Mouse (Mus musculus): ENCODE measurements around the gene Phactr4. TPM values are rescaled to one million over a fixed set of nuclear protein-coding genes. Genes with fewer than 3 reads are reported as not detected.

The Phactr4 gene
- polyA plus RNA-seq, 1 experiment from 2014 or later, result 8.1 TPM

GRCm38 (mm10) chr4:132355403-132355802, 66.9 kb downstream of the Phactr4 start:
- Histone ChIP-seq H3K4me1 (replicated peaks) (peaks cover 24% of the 10 kb centered on the region), H3K4me2 (no peak overlapping the region), H3K9ac (no peak overlapping the region), H3K27ac (replicated peaks) (no peak overlapping the region), H3K27me3 (no peaks in the 10 kb centered on the region), H3K9me3 (no peaks in the 10 kb centered on the region), H3K4me3 (no peak overlapping the region), H3K36me3 (peaks cover 18% of the 10 kb centered on the region)
- ATAC-seq (ENCODE audit: low FRiP score, low read depth), result no peak
- 84% methylated on average over 3 of the region's 3 CpGs for WGBS

GRCm38 (mm10) chr4:132354571-132354970, 67.7 kb downstream of the Phactr4 start:
- whole genome bisulfite sequencing, result 86% methylated on average over 4 of the region's 4 CpGs
- no peak overlapping the region for H3K27ac ChIP-seq (replicated peaks)
- H3K4me3 ChIP-seq, result no peak overlapping the region
- H3K9me3 ChIP-seq, result no peaks in the 10 kb centered on the region
- peaks cover 24% of the 10 kb centered on the region for H3K4me1 ChIP-seq (replicated peaks)
- H3K9ac ChIP-seq, result no peak overlapping the region
- no peaks in the 10 kb centered on the region for H3K27me3 ChIP-seq
- H3K36me3 ChIP-seq, result peaks cover 18% of the 10 kb centered on the region
- ATAC-seq (ENCODE audit: low FRiP score, low read depth), result no peak
- H3K4me2 ChIP-seq, result no peak overlapping the region

GRCm38 (mm10) chr4:132353481-132353885, 68.8 kb downstream of the Phactr4 start, which contains the start of gene Rcc1:
Gene Rcc1 (minus strand): TSS chr4:132353605.
- ATAC-seq (ENCODE audit: low FRiP score, low read depth), result peak; percentile 94
- peak within 1 kb of the TSS; percentile 95 for H3K27ac ChIP-seq (replicated peaks)
- H3K36me3 ChIP-seq, result peaks cover 12% of the 10 kb centered on the region; the same call in 1 of the 2 replicates
- H3K9me3 ChIP-seq, result no peaks in the 10 kb centered on the region
- peaks cover 24% of the 10 kb centered on the region for H3K4me1 ChIP-seq (replicated peaks)
- under 1% methylated on average over 31 of the region's 31 CpGs for WGBS
- H3K4me3 ChIP-seq, result peak within 1 kb of the TSS; percentile 87
- peak within 1 kb of the TSS; percentile 95 for H3K4me2 ChIP-seq
- no peaks in the 10 kb centered on the region for H3K27me3 ChIP-seq
- peak within 1 kb of the TSS; percentile 89 for H3K9ac ChIP-seq

GRCm38 (mm10) chr4:132352739-132353138, 69.5 kb downstream of the Phactr4 start:
- ATAC-seq (ENCODE audit: low FRiP score, low read depth), result no peak
- H3K4me3 ChIP-seq, result peak overlapping the region; percentile 87
- peak overlapping the region; percentile 95 for H3K27ac ChIP-seq (replicated peaks)
- H3K9ac ChIP-seq, result peak overlapping the region; percentile 89
- no peaks in the 10 kb centered on the region for H3K9me3 ChIP-seq
- WGBS, result under 1% methylated on average over 14 of the region's 14 CpGs
- H3K4me1 ChIP-seq (replicated peaks), result peaks cover 24% of the 10 kb centered on the region
- H3K27me3 ChIP-seq, result no peaks in the 10 kb centered on the region
- peaks cover 12% of the 10 kb centered on the region; the same call in 1 of the 2 replicates for H3K36me3 ChIP-seq
- peak overlapping the region; percentile 95 for H3K4me2 ChIP-seq

GRCm38 (mm10) chr4:132351401-132351800, 70.9 kb downstream of the Phactr4 start:
- Histone ChIP-seq H3K4me2 (peak overlapping the region; percentile 95), H3K36me3 (peaks cover 4% of the 10 kb centered on the region; the same call in 1 of the 2 replicates), H3K27ac (replicated peaks) (no peak overlapping the region), H3K27me3 (no peaks in the 10 kb centered on the region), H3K4me3 (no peak overlapping the region), H3K4me1 (replicated peaks) (peaks cover 24% of the 10 kb centered on the region), H3K9me3 (no peaks in the 10 kb centered on the region), H3K9ac (no peak overlapping the region)
- 46% methylated on average over 1 of the region's 1 CpGs for WGBS
- no peak for ATAC-seq (ENCODE audit: low FRiP score, low read depth)

- WGBS, result 76% methylated on average over 3 of the region's 3 CpGs
- H3K4me3 ChIP-seq, result no peak overlapping the region
- H3K9ac ChIP-seq, result no peak overlapping the region
- H3K27ac ChIP-seq (replicated peaks), result no peak overlapping the region
- no peaks in the 10 kb centered on the region for H3K9me3 ChIP-seq
- no peak overlapping the region for H3K4me2 ChIP-seq
- no peaks in the 10 kb centered on the region for H3K27me3 ChIP-seq
- H3K4me1 ChIP-seq (replicated peaks), result peaks cover 24% of the 10 kb centered on the region
- ATAC-seq (ENCODE audit: low FRiP score, low read depth), result no peak
- H3K36me3 ChIP-seq, result peaks cover 4% of the 10 kb centered on the region; the same call in 1 of the 2 replicates
Observed at GRCm38 (mm10) chr4:132350854-132351253, 71.4 kb downstream of the Phactr4 start.

GRCm38 (mm10) chr4:132350123-132350740, 72.1 kb downstream of the Phactr4 start:
- Histone ChIP-seq H3K27me3 (no peaks in the 10 kb centered on the region), H3K9me3 (no peaks in the 10 kb centered on the region), H3K4me2 (no peak overlapping the region), H3K27ac (replicated peaks) (no peak overlapping the region), H3K4me1 (replicated peaks) (peaks cover 24% of the 10 kb centered on the region), H3K9ac (no peak overlapping the region), H3K36me3 (peaks cover 4% of the 10 kb centered on the region; the same call in 1 of the 2 replicates), H3K4me3 (no peak overlapping the region)
- ATAC-seq (ENCODE audit: low FRiP score, low read depth), result no peak
- WGBS, result 46% methylated on average over 2 of the region's 2 CpGs

- no peaks in the 10 kb centered on the region for H3K9me3 ChIP-seq
- no peak for ATAC-seq (ENCODE audit: low FRiP score, low read depth)
- H3K9ac ChIP-seq, result no peak overlapping the region
- H3K27me3 ChIP-seq, result no peaks in the 10 kb centered on the region
- peaks cover 30% of the 10 kb centered on the region for H3K4me1 ChIP-seq (replicated peaks)
- H3K4me3 ChIP-seq, result no peak overlapping the region
- 58% methylated on average over 3 of the region's 3 CpGs for WGBS
- no peak overlapping the region for H3K27ac ChIP-seq (replicated peaks)
- peaks cover 4% of the 10 kb centered on the region; the same call in 1 of the 2 replicates for H3K36me3 ChIP-seq
- no peak overlapping the region for H3K4me2 ChIP-seq
Observed at GRCm38 (mm10) chr4:132349495-132350122, 72.7 kb downstream of the Phactr4 start.

- H3K27me3 ChIP-seq, result no peaks in the 10 kb centered on the region
- H3K27ac ChIP-seq (replicated peaks), result no peak overlapping the region
- no peak overlapping the region for H3K9ac ChIP-seq
- ATAC-seq (ENCODE audit: low FRiP score, low read depth), result no peak
- no peaks in the 10 kb centered on the region for H3K9me3 ChIP-seq
- no peak overlapping the region for H3K4me2 ChIP-seq
- WGBS, result 68% methylated on average over 3 of the region's 3 CpGs
- peaks cover 4% of the 10 kb centered on the region; the same call in 1 of the 2 replicates for H3K36me3 ChIP-seq
- no peak overlapping the region for H3K4me3 ChIP-seq
- H3K4me1 ChIP-seq (replicated peaks), result peaks cover 26% of the 10 kb centered on the region
Observed at GRCm38 (mm10) chr4:132346661-132347060, 75.6 kb downstream of the Phactr4 start.

GRCm38 (mm10) chr4:132346261-132346660, 76.0 kb downstream of the Phactr4 start:
- H3K27me3 ChIP-seq, result no peaks in the 10 kb centered on the region
- H3K36me3 ChIP-seq, result peaks cover 3% of the 10 kb centered on the region; the same call in 1 of the 2 replicates
- no peak overlapping the region for H3K9ac ChIP-seq
- no peak overlapping the region for H3K4me3 ChIP-seq
- H3K27ac ChIP-seq (replicated peaks), result no peak overlapping the region
- ATAC-seq (ENCODE audit: low FRiP score, low read depth), result no peak
- no peak overlapping the region for H3K4me2 ChIP-seq
- no peaks in the 10 kb centered on the region for H3K9me3 ChIP-seq
- H3K4me1 ChIP-seq (replicated peaks), result peaks cover 22% of the 10 kb centered on the region
- WGBS, result 86% methylated on average over 4 of the region's 4 CpGs

- Histone ChIP-seq H3K27me3 (no peaks in the 10 kb centered on the region), H3K4me3 (peak overlapping the region; percentile 69), H3K4me1 (replicated peaks) (peaks cover 18% of the 10 kb centered on the region), H3K36me3 (no peaks in the 10 kb centered on the region), H3K27ac (replicated peaks) (no peak overlapping the region), H3K9ac (no peak overlapping the region), H3K4me2 (peak overlapping the region; percentile 91), H3K9me3 (no peaks in the 10 kb centered on the region)
- peak; percentile 27; the same call in 1 of the 2 replicates for ATAC-seq (ENCODE audit: low FRiP score, low read depth)
- 46% methylated on average over 5 of the region's 5 CpGs for WGBS
Observed at GRCm38 (mm10) chr4:132345843-132346212, 76.5 kb downstream of the Phactr4 start.

GRCm38 (mm10) chr4:132345135-132345842, 77.0 kb downstream of the Phactr4 start:
- Histone ChIP-seq H3K9ac (peak overlapping the region; percentile 68), H3K27me3 (no peaks in the 10 kb centered on the region), H3K4me3 (peak overlapping the region; percentile 69), H3K4me2 (peak overlapping the region; percentile 91), H3K36me3 (no peaks in the 10 kb centered on the region), H3K4me1 (replicated peaks) (peaks cover 18% of the 10 kb centered on the region), H3K9me3 (no peaks in the 10 kb centered on the region), H3K27ac (replicated peaks) (no peak overlapping the region)
- peak; percentile 90 for ATAC-seq (ENCODE audit: low FRiP score, low read depth)
- under 1% methylated on average over 68 of the region's 83 CpGs for WGBS
